Mouse (Mus musculus) thymus, adult 2 months (tissue): ENCODE data around the gene Ets1. TPM values are rescaled to one million over a fixed set of nuclear protein-coding genes. Genes with fewer than 3 reads are reported as not detected.
A peak's percentile ranks its signal among the peaks of the same experiment; 100 is the strongest.

Experiments used
- DNase-seq: peaks from one replicate; pipeline ENCODE4 v3.0.0; 2021
- H3K27ac ChIP-seq: fragments of 200-500 bp; 2 replicates; pipeline ENCODE4 v1.5.1; 2012; ENCODE audit warnings: low read length, control low read depth; ENCODE audit not compliant: control insufficient read depth, insufficient read depth
- H3K27me3 ChIP-seq: fragments of 200-500 bp; 2 replicates; pipeline ENCODE4 v1.6.1; 2012; ENCODE audit warnings: mild to moderate bottlenecking, low read length, moderate library complexity, mixed read lengths; ENCODE audit not compliant: control insufficient read depth, insufficient read depth
- H3K36me3 ChIP-seq: fragments of 200-500 bp; 2 replicates; pipeline ENCODE4 v1.6.1; 2012; ENCODE audit warnings: mild to moderate bottlenecking, low read length, moderate library complexity; ENCODE audit not compliant: control insufficient read depth, insufficient read depth
- H3K4me1 ChIP-seq: fragments of 200-500 bp; replicated peaks from 2 replicates; pipeline ENCODE4 v1.6.1; 2012; ENCODE audit warnings: low read length; ENCODE audit not compliant: control insufficient read depth, insufficient read depth
- H3K4me3 ChIP-seq: fragments of 200-500 bp; 2 replicates; pipeline ENCODE4 v1.5.1; 2012; ENCODE audit warnings: mild to moderate bottlenecking, low read length, control low read depth, moderate library complexity; ENCODE audit not compliant: control insufficient read depth, insufficient read depth
- CTCF ChIP-seq: fragments of 200-500 bp; IDR thresholded peaks from 2 replicates; pipeline ENCODE4 v1.5.1; 2012; ENCODE audit warnings: mild to moderate bottlenecking, control low read depth, low read length, moderate library complexity, borderline replicate concordance; ENCODE audit not compliant: control insufficient read depth, poor library complexity, insufficient read depth; ENCODE audit errors: extremely low read depth
- POLR2A ChIP-seq: fragments of 200-500 bp; IDR thresholded peaks from 2 replicates; pipeline ENCODE4 v1.6.1; 2012; ENCODE audit warnings: mild to moderate bottlenecking, low read length, control low read depth, moderate library complexity; ENCODE audit not compliant: control insufficient read depth, poor library complexity, insufficient read depth; ENCODE audit errors: extremely low read depth
- WGBS: fragments of 180-500 bp; shearing (Covaris S2); methylation state at CpG from one replicate; pipeline ENCODE4 v1.1.7; 2018; 5-methylcytosine and 5-hydroxymethylcytosine counted together
- polyA plus RNA-seq: library from polyadenylated mRNA; depleted of rRNA; stranded (reverse); fragments of >200 nt; gene quantifications from 2 replicates; pipeline ENCODE4 v1.2.3, GENCODE M21; 2012

Gene Ets1
- polyA plus RNA-seq, 1 experiment = 272 TPM

DNA sequence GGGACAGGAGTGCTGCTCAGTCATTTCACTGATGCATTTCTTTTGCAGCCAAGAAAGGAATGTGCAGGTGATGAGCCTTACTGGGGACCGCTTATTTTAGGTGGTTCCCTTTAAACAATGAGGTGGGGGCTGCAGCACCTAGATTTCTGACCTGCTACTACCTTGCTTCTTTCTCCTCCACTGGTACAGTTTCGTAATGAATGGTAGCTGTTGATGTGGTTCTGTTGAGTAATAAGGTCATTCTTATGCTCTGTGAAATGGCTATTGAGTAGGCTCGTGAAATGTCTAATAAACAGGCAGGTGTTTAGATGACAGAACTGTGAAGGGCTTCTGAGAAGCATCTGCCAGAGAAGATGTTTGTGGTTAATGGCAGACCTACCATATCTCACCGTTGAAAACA is 25.5 kb downstream of the Ets1 start:
- H3K4me1 ChIP-seq = peaks cover 26% of the 10 kb centered on the region
- no peak overlapping the region for H3K4me3 ChIP-seq
- TF ChIP-seq POLR2A (no peak), CTCF (no peak)
- peak overlapping the region; percentile 83 for H3K27ac ChIP-seq
- H3K36me3 ChIP-seq = no peaks in the 10 kb centered on the region
- no peaks in the 10 kb centered on the region for H3K27me3 ChIP-seq
- no peak for DNase-seq
- WGBS = 22% methylated on average over 4 of the region's 4 CpGs

DNA sequence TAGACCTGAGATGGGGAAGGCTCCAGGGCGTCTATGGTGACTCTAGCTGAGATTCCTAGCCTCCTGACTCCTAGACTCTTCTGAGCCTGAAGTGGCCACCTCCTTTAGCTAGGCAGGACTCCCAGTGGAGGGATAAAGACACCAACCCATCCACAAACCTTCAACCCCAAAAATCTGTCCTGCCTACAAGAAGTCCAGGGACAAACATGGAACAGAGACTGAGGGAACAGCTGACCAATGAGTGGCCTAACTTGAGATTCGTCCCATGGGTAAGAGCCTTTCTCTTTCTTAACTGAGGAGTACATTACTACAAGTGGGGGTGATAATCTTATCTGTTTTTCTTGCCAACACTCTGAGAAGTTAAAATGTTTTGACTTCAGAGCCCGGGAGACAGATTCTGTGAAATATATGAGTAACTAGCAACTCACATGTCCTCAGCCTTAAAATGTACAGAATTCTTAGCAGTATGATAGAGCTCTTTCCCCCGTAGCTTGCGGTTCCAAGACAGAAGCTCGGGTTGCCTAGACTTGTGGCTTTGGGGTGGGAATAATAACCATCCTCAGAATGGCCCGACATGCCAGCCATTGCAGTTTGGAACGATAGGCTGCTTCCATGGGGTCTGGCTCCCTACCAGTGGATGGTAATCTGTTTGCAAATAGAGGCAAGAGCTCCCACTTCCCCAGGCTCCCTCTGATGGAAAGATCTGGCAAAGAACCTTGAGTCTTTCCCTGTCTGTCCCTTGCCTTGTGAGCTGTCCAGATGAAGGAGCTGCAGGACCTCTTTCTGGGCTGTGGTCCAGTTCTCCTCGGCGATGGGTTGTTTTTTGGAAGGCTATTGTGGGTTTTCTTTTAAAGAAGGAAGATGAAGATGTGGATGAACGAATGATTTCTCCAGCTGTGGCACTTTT is 30.8 kb downstream of the Ets1 start:
- no peak for TF ChIP-seq POLR2A
- TF ChIP-seq CTCF = no peak
- no peak for DNase-seq
- Histone ChIP-seq H3K4me3 (no peak overlapping the region), H3K36me3 (no peaks in the 10 kb centered on the region), H3K27me3 (no peaks in the 10 kb centered on the region), H3K4me1 (peaks cover 42% of the 10 kb centered on the region), H3K27ac (no peak overlapping the region)
- WGBS = 73% methylated on average over 11 of the region's 11 CpGs

DNA sequence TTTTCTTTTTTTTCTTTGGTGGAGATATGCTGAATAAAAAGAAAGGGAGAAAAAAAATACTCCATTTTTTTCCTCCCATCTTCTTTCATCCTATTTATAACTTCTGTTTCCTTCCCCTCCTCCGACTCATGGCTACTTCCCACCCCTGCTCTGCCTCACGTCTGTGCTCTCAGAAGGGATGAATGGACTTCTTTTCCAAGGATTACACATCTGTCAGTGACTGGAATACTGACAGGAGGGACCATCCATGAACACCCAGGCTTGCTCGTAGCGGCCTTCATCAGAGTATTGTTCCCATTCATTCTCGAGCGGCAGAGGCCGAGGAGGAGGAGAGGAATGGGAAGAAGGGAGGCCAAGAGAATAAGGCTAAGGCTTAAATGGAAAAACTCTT is 31.5 kb downstream of the Ets1 start:
- WGBS = 63% methylated on average over 7 of the region's 7 CpGs
- Histone ChIP-seq H3K36me3 (no peaks in the 10 kb centered on the region), H3K4me3 (no peak overlapping the region), H3K27ac (peak overlapping the region; percentile 32; the same call in 1 of the 2 replicates), H3K4me1 (peaks cover 38% of the 10 kb centered on the region), H3K27me3 (no peaks in the 10 kb centered on the region)
- no peak for TF ChIP-seq POLR2A
- no peak for TF ChIP-seq CTCF
- DNase-seq = no peak

DNA sequence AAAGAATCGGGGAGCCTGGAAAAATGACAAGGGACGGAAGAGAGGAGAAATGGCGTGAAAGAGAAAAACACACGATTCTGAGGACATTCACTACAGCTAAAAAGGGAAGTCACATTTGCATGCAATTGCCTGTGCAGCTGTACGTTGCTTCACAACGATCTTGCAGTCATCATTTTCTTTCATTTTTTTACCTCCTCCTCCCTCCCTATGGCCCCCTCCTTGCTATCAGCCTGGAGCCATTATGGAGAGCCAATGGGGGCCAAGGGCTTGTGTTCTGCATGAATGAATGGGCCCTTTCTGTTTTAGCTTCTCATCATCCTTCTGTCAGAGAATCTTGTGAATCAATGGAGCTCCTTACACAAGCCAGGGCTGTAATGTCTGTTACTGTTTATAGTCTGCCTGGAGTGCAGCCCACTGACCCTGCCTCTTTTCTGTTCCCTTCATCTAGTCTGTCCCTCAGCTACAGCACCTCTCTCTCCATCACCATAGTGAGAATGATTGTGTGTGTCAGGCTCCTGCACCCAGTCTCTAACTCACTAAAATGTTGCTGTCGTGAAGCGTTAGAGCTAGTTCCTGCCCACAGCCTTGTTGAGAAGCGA is 32.2 kb downstream of the Ets1 start:
- no peaks in the 10 kb centered on the region for H3K36me3 ChIP-seq
- TF ChIP-seq CTCF = no peak
- no peak for TF ChIP-seq POLR2A
- 29% methylated on average over 9 of the region's 9 CpGs for WGBS
- H3K4me1 ChIP-seq = peaks cover 45% of the 10 kb centered on the region
- H3K4me3 ChIP-seq = no peak overlapping the region
- DNase-seq = no peak
- H3K27me3 ChIP-seq = no peaks in the 10 kb centered on the region
- H3K27ac ChIP-seq = peak overlapping the region; percentile 33

DNA sequence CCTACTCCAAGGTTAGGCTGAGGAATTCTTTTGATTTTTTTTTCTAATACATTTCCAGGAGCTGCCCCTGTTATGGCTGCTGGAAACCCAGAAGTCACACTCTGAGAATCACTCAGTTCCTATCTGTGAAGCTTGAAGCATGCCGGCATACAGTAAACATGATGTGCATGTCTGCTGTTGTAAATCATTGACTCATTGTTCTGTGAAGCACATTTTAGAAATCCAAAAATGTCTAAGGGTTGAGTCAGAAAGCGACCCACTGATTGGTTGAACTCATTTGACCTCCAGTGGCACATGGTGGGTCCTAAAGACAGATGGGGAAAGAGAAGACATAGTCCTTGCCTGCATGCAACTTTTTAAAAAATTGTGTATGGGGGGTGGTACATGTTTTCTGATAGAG is 33.4 kb downstream of the Ets1 start:
- no peak for DNase-seq
- no peak overlapping the region for H3K4me3 ChIP-seq
- H3K4me1 ChIP-seq = peaks cover 45% of the 10 kb centered on the region
- no peak overlapping the region for H3K27ac ChIP-seq
- no peaks in the 10 kb centered on the region for H3K27me3 ChIP-seq
- no peaks in the 10 kb centered on the region for H3K36me3 ChIP-seq
- WGBS = 95% methylated on average over 2 of the region's 2 CpGs
- TF ChIP-seq POLR2A = no peak
- TF ChIP-seq CTCF = no peak

DNA sequence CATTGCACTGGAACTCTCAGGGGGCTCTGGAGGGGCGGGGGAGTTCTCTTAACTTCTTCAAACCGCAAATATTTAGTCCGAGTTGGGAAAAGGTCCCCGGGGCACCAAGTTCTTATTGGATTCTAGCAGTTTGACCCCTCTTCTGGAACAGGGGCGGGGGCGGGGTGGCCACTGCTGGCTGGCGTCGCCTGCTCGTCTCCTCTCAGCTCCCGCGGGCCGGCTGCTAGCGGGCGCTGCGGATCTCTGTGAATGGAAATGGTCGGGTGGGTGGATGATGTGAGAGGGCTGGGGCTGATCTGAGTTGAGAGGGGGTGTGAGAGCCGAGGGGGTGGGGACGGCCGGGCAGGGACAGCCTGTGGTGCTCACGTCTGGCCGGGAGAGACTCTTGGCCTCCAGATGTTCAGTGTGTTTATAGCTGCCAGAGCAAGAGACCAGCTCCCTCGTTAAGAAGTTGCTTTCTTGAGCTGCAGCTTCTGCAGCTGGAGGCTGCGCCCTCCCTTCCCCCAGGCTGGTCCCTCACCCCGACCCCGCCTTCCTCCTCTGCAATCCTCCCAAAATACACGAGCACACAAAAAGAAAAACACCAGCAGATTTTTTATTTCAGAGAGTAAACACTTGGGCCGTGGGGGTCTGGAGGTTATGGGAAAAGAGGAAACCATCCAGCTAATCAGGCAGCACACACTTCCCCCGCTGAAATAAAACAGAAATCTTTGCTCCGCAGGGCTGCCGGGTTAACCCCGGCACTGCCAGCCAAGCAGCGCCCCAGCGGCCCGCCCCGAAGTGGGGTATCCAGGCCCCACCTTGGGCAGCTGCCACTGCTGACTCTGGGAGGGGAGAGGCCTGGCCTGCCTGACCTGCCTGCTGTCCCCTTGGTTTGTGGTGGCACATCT is 36.2 kb downstream of the Ets1 start:
- H3K4me3 ChIP-seq = peak overlapping the region; percentile 53
- WGBS = 3% methylated on average over 35 of the region's 35 CpGs
- peak; percentile 84 for DNase-seq
- H3K36me3 ChIP-seq = no peaks in the 10 kb centered on the region
- TF ChIP-seq CTCF (peak; percentile 15; the same call in 1 of the 2 replicates), POLR2A (peak; percentile 65)
- peaks cover 46% of the 10 kb centered on the region for H3K4me1 ChIP-seq
- peak overlapping the region; percentile 92 for H3K27ac ChIP-seq
- H3K27me3 ChIP-seq = no peaks in the 10 kb centered on the region
